41 mouse cellular contexts compared by ENCODE assay signal in the genomic region with DNA sequence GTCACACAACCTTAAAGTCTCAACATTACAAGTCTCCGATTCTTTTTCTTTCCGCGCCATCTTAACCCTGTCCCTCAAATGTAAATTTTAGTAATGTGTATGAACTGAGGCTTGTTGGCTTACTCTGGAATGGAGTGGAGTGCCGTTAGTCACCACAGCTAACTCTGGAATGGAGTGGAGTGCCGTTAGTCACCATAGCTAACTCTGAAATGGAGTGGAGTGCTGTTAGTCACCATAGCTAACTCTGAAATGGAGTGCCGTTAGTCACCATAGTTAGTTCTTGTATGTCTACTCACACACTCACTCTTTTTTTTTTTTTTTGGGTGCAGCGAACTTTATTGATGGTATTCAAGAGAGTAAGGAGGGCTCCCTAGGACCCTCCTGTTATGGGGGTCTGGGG. TPM values are rescaled to one million over a fixed set of nuclear protein-coding genes. Genes with fewer than 3 reads are reported as not detected.
"Had no signal": no experiment of that assay in that cellular context is flagged by ENCODE, and none has a peak within 500 bp of the region (broad histone marks: within the 10 kb centered on the region; RNA-seq: fewer than 3 reads in every experiment).

No protein-coding gene starts in this region.

- H3K9ac ChIP-seq: heart, embryonic 12.5 days; hindbrain, embryonic 12.5 days; hindbrain, embryonic 14.5 days; intestine, embryonic 15.5 days; limb, embryonic 13.5 days; limb, embryonic 15.5 days had no signal

- H3K4me1 ChIP-seq: heart, embryonic 10.5 days; heart, embryonic 12.5 days; hindbrain, embryonic 10.5 days; hindbrain, embryonic 12.5 days; intestine, embryonic 15.5 days; limb, embryonic 13.5 days; limb, embryonic 15.5 days had no signal

- H3K9me3 ChIP-seq: heart, embryonic 10.5 days; heart, embryonic 12.5 days; hindbrain, embryonic 10.5 days; hindbrain, embryonic 12.5 days; intestine, embryonic 15.5 days; limb, embryonic 15.5 days had no signal

- H3K27ac ChIP-seq: gastrocnemius, adult 2 months; heart, embryonic 10.5 days; hindbrain, embryonic 10.5 days; hindbrain, embryonic 12.5 days; hindbrain, embryonic 14.5 days; intestine, embryonic 15.5 days; layer of hippocampus, adult 2 months; limb, embryonic 13.5 days; limb, embryonic 15.5 days had no signal

- ATAC-seq: hindbrain, embryonic 16.5 days; inflammation-experienced regulatory T-cells, adult 6 months; intestine, embryonic 15.5 days; intestine, postnatal 0 days had no signal

- H3K4me3 ChIP-seq: gastrocnemius, adult 2 months; heart, embryonic 10.5 days; heart, embryonic 12.5 days; hindbrain, embryonic 10.5 days; hindbrain, embryonic 12.5 days; intestine, embryonic 15.5 days; layer of hippocampus, adult 2 months; limb, embryonic 13.5 days; limb, embryonic 15.5 days had no signal

- H3K27me3 ChIP-seq: heart, embryonic 12.5 days; hindbrain, embryonic 12.5 days; intestine, embryonic 15.5 days; limb, embryonic 13.5 days; limb, embryonic 15.5 days had no signal

- DNase-seq: gastrocnemius, adult 2 months; gastrocnemius, postnatal 10 days; gastrocnemius, postnatal 25 days; heart, adult 18-20 months; heart, postnatal 10 days; heart, postnatal 4 days; kidney, adult 18-20 months; kidney, adult 8-10 months; kidney, postnatal 10 days; kidney, postnatal 25 days; kidney, postnatal 4 days; layer of hippocampus, adult 9-11 months; layer of hippocampus, postnatal 36 days; left cerebral cortex, postnatal 4 days had no signal

- H3K4me2 ChIP-seq: heart, embryonic 12.5 days; hindbrain, embryonic 12.5 days; hindbrain, embryonic 14.5 days; intestine, embryonic 15.5 days; limb, embryonic 13.5 days; limb, embryonic 15.5 days had no signal

- H3K36me3 ChIP-seq: heart, embryonic 10.5 days; heart, embryonic 12.5 days; hindbrain, embryonic 10.5 days; hindbrain, embryonic 12.5 days; intestine, embryonic 15.5 days; limb, embryonic 13.5 days; limb, embryonic 15.5 days had no signal

RNA-seq across cellular contexts. Expression of a gene that starts 1.5 kb away (rescaled TPM):
- total RNA-seq: gastrocnemius, adult 2 months; gastrocnemius, postnatal 10 days; gastrocnemius, postnatal 25 days; gastrocnemius, postnatal 4 days; granulocyte monocyte progenitor cell, adult 5-6 weeks; heart, adult 18-20 months; heart, adult 8-10 months; heart, postnatal 10 days; heart, postnatal 25 days; heart, postnatal 4 days; layer of hippocampus, adult 2 months; layer of hippocampus, postnatal 14 days; layer of hippocampus, postnatal 36 days; left cerebral cortex, adult 18-20 months; left cerebral cortex, adult 8-10 months; left cerebral cortex, postnatal 10 days; left cerebral cortex, postnatal 25 days; left cerebral cortex, postnatal 4 days; liver, adult 2 months had no signal
- polyA plus RNA-seq: heart, embryonic 10.5 days; heart, embryonic 12.5 days; heart, embryonic 14.5 days; heart, embryonic 16.5 days; hindbrain, embryonic 10.5 days; hindbrain, embryonic 12.5 days; hindbrain, embryonic 14.5 days; hindbrain, embryonic 16.5 days; inflammation-experienced regulatory T-cells, adult 6 months; intestine, embryonic 15.5 days; intestine, postnatal 0 days; kidney, embryonic 14.5 days; kidney, embryonic 16.5 days; limb, embryonic 11.5 days; limb, embryonic 13.5 days; limb, embryonic 15.5 days; liver, adult 2 months had no signal
